Mouse (Mus musculus) left cerebral cortex, postnatal 36 days (tissue): Measurements from ENCODE around the gene Rps24. TPM values are rescaled to one million over a fixed set of nuclear protein-coding genes. Genes with fewer than 3 reads are reported as not detected.
"Not testable (repeated sequence)": the region's sequence is repeated elsewhere in the genome, so short reads cannot be mapped to it uniquely, and the experiment has no call there.

Experiments used
- DNase-seq, 2 experiments: peaks; one replicate each; pipeline ENCODE4 v3.0.0; 2021 to 2022; ENCODE audit warnings: low spot score in 2 of 2, mixed read lengths in 1 of 2
- intact Hi-C: fragments of 180-260 bp; cut with DNase I; formaldehyde crosslinking; loops from one replicate; pipeline ENCODE4 v1.15.1; 2025
- total RNA-seq, 2 experiments: library from RNA; stranded (reverse); gene quantifications; 2 replicates each; pipeline ENCODE4 v1.2.3; 2021

Gene Rps24
- total RNA-seq: 100 to 1,000 TPM; 665 to 675 TPM

DNA sequence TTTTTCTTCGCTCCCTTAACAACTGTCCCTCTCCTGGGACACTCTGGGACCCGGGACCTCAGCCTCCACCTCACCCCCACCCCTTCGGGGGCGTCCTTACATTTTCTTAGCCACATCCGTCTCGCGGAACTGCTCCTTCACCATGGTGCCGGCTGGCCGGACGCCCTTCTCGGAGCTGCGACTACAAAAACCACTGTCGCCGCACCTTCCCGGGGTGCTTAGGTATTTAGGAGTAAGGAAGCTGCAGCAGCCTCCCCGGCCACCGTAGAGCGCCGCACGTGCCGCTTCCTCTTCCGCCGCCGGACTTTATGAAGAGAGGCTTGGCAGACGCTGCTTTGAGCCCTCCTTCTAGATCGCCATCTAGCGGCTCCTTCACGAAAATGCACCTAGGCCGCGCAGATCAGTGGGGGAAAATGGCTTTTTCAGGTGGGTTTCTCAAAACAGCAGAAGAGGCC, at the start of gene Rps24, which contains the start of gene Polr3a:
Rps24 (plus strand) TSS at position 353 of the 455 bp plus-strand sequence.
Polr3a (minus strand) TSS at position 286 of the 455 bp plus-strand sequence.
- peak; percentile 91 to 92 for DNase-seq
- intact Hi-C loops: no loop called here

DNA sequence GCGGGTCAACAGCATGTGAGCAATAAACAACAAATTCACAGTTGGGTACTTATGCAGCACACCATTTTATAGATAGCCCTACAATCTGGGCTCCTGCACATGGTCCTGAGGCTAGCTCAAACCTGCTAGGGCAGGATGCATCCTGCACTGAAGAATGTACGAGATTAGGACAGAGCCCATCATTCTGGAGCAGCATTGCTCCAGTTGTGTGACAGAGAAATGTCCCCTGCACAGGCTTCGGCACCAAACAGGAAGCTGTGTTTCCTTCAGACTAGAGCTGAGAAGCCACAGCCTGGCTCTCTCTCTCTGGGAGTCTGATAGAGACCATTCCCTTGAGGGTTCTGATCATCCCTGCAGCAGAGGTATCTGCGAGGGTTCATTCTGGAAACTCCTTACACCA, 43.4 kb upstream of the Rps24 start:
- intact Hi-C loops: loop anchor here (5.0 kb wide), 1 partner anchor 56 kb away; no protein-coding TSS in a partner anchor
- DNase-seq: not testable (repeated sequence)

- no peak for DNase-seq
- intact Hi-C loops: loop anchor here (10.0 kb wide), 1 partner anchor 173 kb away; no protein-coding TSS in a partner anchor
Observed at GRCm38 (mm10) chr14:24458191-24458590, 28.7 kb upstream of the Rps24 start.

- intact Hi-C loops: loop anchor here (5.0 kb wide), 1 partner anchor 157 kb away; no protein-coding TSS in a partner anchor
- DNase-seq: no peak
Observed at GRCm38 (mm10) chr14:24468806-24469205, 18.1 kb upstream of the Rps24 start.

DNA sequence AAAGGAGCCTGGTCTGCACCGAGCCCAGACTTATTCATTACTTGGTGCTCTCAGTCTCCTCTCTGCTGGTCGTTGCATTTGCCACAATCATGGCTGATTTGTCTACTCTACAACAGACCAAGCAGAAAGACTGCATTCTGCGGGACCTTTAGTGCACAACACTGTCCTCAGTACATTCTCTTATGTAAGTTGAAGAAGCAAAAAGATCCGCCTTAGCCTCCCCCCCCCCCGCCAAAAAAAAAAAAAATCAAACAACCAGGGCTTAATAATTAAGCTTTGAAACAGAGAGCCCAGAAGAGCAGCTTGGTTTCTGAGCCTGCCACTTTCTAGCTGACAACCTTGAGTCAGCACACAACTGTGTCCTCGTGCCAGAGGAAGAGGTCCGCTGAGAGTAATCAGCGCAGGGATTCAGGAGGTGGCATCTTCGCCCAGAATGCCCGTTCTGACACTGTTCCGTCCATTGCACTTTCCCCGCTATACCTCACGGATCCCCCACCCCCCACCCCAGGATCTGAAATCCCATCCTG, 621 bp upstream of the Rps24 start:
- no peak for DNase-seq
- intact Hi-C loops: no loop called here

- intact Hi-C loops, DNase-seq: not testable (repeated sequence)
Observed at GRCm38 (mm10) chr14:24489772-24490171, 2.8 kb downstream of the Rps24 start.

- intact Hi-C loops: no loop called here
- DNase-seq: peak; percentile 97
Observed at GRCm38 (mm10) chr14:24490468-24491265, 3.7 kb downstream of the Rps24 start.

GRCm38 (mm10) chr14:24491266-24491981, 4.5 kb downstream of the Rps24 start:
- no peak for DNase-seq
- intact Hi-C loops: no loop called here

GRCm38 (mm10) chr14:24493256-24493655, 6.3 kb downstream of the Rps24 start:
- intact Hi-C loops: no loop called here
- no peak for DNase-seq

DNA sequence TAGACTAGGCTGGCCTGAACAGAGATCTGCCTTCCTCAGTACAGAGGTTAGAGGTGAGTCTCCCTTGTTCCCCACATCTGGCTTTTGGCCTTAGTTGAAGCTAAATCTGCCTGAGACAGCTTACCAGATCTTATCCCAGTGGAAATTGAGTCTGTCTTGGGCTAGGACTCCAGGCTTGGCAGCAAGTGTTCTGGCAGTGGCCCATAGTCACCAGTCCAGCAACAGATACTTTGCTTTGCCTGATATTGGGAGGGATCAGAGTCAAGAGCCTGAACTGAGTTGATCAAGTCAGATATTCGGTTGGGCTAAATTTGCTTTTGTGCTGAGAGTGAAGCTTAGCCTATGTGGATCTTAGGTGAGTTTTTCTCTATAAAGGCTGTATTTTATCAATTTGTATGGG, 9.6 kb downstream of the Rps24 start:
- intact Hi-C loops: no loop called here
- no peak for DNase-seq

GRCm38 (mm10) chr14:24497443-24497842, 10.5 kb downstream of the Rps24 start:
- intact Hi-C loops: no loop called here
- DNase-seq: no peak

- no peak for DNase-seq
- intact Hi-C loops: no loop called here
Observed at GRCm38 (mm10) chr14:24498561-24499255, 11.8 kb downstream of the Rps24 start.

GRCm38 (mm10) chr14:24499478-24499877, 12.6 kb downstream of the Rps24 start:
- no peak for DNase-seq
- intact Hi-C loops: no loop called here

GRCm38 (mm10) chr14:24500091-24500844, 13.3 kb downstream of the Rps24 start:
- intact Hi-C loops: loop anchor here (1.0 to 10.0 kb wide), 6 partner anchors 142 to 1197 kb away; partner anchors contain the start of gene Zmiz1
- peak; percentile 84 for DNase-seq

DNA sequence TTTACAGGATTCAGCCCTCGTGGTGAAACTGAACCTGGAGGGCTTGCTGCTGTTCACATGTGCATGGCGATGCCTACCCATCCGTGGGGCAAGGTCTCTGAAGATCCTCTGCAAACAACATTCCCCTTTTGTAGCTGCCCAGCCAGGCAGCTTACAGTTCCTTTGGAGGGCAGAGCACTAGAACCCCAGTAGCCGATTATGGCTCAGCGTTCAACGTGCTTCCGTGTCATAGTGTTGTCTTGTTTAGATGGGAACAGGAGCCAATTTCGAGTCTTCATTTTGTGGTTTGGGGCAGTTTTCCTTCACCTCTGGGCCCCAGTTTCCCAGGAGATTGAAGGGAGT, 13.9 kb downstream of the Rps24 start:
- DNase-seq: no peak
- intact Hi-C loops: loop anchor here (1.0 to 10.0 kb wide), 6 partner anchors 141 to 1196 kb away; partner anchors contain the start of gene Zmiz1

DNA sequence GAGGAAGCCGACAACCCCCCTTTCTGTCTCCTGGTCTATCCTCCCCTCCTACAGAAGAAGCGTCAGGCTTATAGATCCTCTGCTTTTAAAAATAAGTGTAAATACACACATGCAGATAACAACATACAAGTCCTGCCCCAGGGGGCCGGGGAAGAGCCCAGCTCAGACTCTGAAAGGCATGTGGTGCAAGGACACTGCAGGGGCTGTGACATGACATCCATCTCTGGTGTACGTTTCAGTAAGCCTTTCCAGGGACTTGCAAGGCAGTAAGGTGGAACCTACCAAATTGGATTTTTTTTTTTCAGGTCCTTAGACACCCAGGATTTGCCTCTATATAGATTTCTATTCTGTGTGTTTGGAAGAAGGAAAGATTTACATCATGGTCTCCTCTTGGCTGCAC, 14.3 kb downstream of the Rps24 start:
- intact Hi-C loops: loop anchor here (5.0 to 10.0 kb wide), 5 partner anchors 141 to 1196 kb away; partner anchors contain the start of gene Zmiz1
- DNase-seq: no peak

- DNase-seq: no peak
- intact Hi-C loops: loop anchor here (5.0 to 10.0 kb wide), 3 partner anchors 35 to 507 kb away; no protein-coding TSS in a partner anchor
Observed at GRCm38 (mm10) chr14:24507452-24508069, 20.6 kb downstream of the Rps24 start.

DNA sequence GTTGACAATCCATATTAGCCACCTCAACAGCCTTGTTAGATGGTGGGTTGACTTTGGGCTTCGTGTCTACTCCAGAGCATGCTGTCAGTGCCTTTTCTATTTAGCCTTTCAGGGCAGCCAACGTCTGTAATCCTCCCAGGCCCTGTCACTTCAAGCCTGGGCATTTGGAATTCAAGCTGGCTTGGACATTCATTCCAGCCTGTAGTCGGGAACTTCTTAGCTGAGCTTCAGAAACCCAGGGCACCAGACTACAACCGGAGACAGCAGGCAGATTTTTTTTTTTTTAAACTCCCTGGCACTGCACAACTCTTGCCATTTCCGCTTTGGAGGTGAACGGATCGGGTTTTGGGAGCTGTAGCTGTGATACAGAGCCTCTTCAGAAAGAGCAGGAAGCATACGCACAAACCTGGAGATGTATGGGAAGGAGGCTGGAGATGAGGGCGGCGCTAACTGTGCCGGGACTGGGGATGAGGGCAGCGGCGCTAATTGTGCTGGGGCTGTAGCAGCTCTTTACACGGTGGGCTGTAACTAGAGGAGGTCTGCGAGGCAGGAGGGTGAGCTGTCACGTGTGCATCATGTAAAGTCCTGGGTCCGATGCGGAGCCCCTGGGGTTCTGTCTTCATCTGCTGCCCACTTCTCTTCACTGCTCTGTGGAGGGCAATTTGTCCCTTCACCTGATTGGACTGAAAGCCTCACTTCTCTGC, 21.3 kb downstream of the Rps24 start:
- no peak for DNase-seq
- intact Hi-C loops: loop anchor here (5.0 to 10.0 kb wide), 3 partner anchors 34 to 507 kb away; no protein-coding TSS in a partner anchor
